Mouse (Mus musculus) intestine, embryonic 15.5 days (tissue): ENCODE data around the gene Cib1. TPM values are rescaled to one million over a fixed set of nuclear protein-coding genes. Genes with fewer than 3 reads are reported as not detected.

Source experiments
- ATAC-seq: fragments of 200-750 bp; cut with Nextera tagmentation; 2 replicates; pipeline ENCODE4 v1.8.0; 2017; ENCODE audit warnings: moderate TSS enrichment, moderate library complexity
- H3K27ac ChIP-seq: fragments of 300-500 bp; sonication (generic); 2 replicates; pipeline ENCODE4 v1.5.1; 2015; ENCODE audit warnings: mild to moderate bottlenecking, inconsistent platforms
- H3K27me3 ChIP-seq: fragments of 300-500 bp; sonication (generic); replicated peaks from 2 replicates; pipeline ENCODE4 v1.6.1; 2015; ENCODE audit warnings: inconsistent platforms
- H3K36me3 ChIP-seq: fragments of 300-500 bp; sonication (generic); 2 replicates; pipeline ENCODE4 v1.6.1; 2015; ENCODE audit warnings: inconsistent platforms
- H3K4me1 ChIP-seq: fragments of 300-500 bp; sonication (generic); replicated peaks from 2 replicates; pipeline ENCODE4 v1.6.1; 2015; ENCODE audit warnings: inconsistent platforms
- H3K4me2 ChIP-seq: fragments of 300-500 bp; sonication (generic); replicated peaks from 2 replicates; pipeline ENCODE4 v1.6.1; 2015; ENCODE audit warnings: mild to moderate bottlenecking, inconsistent platforms
- H3K4me3 ChIP-seq: fragments of 300-500 bp; sonication (generic); replicated peaks from 2 replicates; pipeline ENCODE4 v1.5.1; 2015; ENCODE audit warnings: inconsistent platforms
- H3K9ac ChIP-seq: fragments of 300-500 bp; sonication (generic); 2 replicates; pipeline ENCODE4 v1.6.1; 2015; ENCODE audit warnings: inconsistent platforms
- H3K9me3 ChIP-seq: fragments of 300-500 bp; sonication (generic); 2 replicates; pipeline ENCODE4 v1.6.1; 2016; ENCODE audit warnings: inconsistent platforms
- WGBS: fragments of 180-500 bp; shearing (Covaris S2); methylation state at CpG from one replicate; pipeline ENCODE4 v1.1.7; 2015; 5-methylcytosine and 5-hydroxymethylcytosine counted together
- polyA plus RNA-seq: library from polyadenylated mRNA; unstranded; fragments of >200 nt; fragmentation: Nextera tagmentation; extraction: Ambion mirVana; gene quantifications from 2 replicates; pipeline ENCODE4 v1.2.1, GENCODE M21; 2015

The Cib1 gene
- polyA plus RNA-seq, 1 experiment from 2014 or later: 199 TPM

GRCm38 (mm10) chr7:80199286-80199685, 33.3 kb downstream of the Cib1 start:
- H3K4me1 ChIP-seq: peaks cover 28% of the 10 kb centered on the region
- no peaks in the 10 kb centered on the region for H3K36me3 ChIP-seq
- H3K9ac ChIP-seq: peak overlapping the region; percentile 74
- no peaks in the 10 kb centered on the region for H3K9me3 ChIP-seq
- peak overlapping the region; percentile 81 for H3K4me2 ChIP-seq
- WGBS: 28% methylated on average over 6 of the region's 6 CpGs
- ATAC-seq: no peak
- no peaks in the 10 kb centered on the region for H3K27me3 ChIP-seq
- H3K27ac ChIP-seq: peak overlapping the region; percentile 95
- peak overlapping the region; percentile 66 for H3K4me3 ChIP-seq

GRCm38 (mm10) chr7:80198863-80199262, 33.8 kb downstream of the Cib1 start:
- peak; percentile 16 for ATAC-seq

GRCm38 (mm10) chr7:80197941-80198778, 34.5 kb downstream of the Cib1 start:
- ATAC-seq: peak; percentile 92
- H3K9ac ChIP-seq: peak overlapping the region; percentile 74
- under 1% methylated on average over 68 of the region's 74 CpGs for WGBS
- H3K4me1 ChIP-seq: peaks cover 28% of the 10 kb centered on the region
- peak overlapping the region; percentile 81 for H3K4me2 ChIP-seq
- peak overlapping the region; percentile 95 for H3K27ac ChIP-seq
- H3K27me3 ChIP-seq: no peaks in the 10 kb centered on the region
- peak overlapping the region; percentile 66 for H3K4me3 ChIP-seq
- H3K9me3 ChIP-seq: no peaks in the 10 kb centered on the region
- H3K36me3 ChIP-seq: no peaks in the 10 kb centered on the region

More at GRCm38 (mm10) chr7:80198863-80199262, 33.8 kb downstream of the Cib1 start:
- H3K9me3 ChIP-seq: no peaks in the 10 kb centered on the region
- peak overlapping the region; percentile 66 for H3K4me3 ChIP-seq
- H3K4me1 ChIP-seq: peaks cover 28% of the 10 kb centered on the region
- peak overlapping the region; percentile 74 for H3K9ac ChIP-seq
- peak overlapping the region; percentile 81 for H3K4me2 ChIP-seq
- peak overlapping the region; percentile 95 for H3K27ac ChIP-seq
- under 1% methylated on average over 11 of the region's 11 CpGs for WGBS
- no peaks in the 10 kb centered on the region for H3K36me3 ChIP-seq
- no peaks in the 10 kb centered on the region for H3K27me3 ChIP-seq

GRCm38 (mm10) chr7:80197371-80197770, 35.2 kb downstream of the Cib1 start:
- no peaks in the 10 kb centered on the region for H3K36me3 ChIP-seq
- peak overlapping the region; percentile 95 for H3K27ac ChIP-seq
- peak overlapping the region; percentile 81 for H3K4me2 ChIP-seq
- H3K9ac ChIP-seq: no peak overlapping the region
- no peak for ATAC-seq
- no peaks in the 10 kb centered on the region for H3K27me3 ChIP-seq
- peaks cover 32% of the 10 kb centered on the region for H3K4me1 ChIP-seq
- H3K9me3 ChIP-seq: no peaks in the 10 kb centered on the region
- 16% methylated on average over 4 of the region's 4 CpGs for WGBS
- no peak overlapping the region for H3K4me3 ChIP-seq

- Histone ChIP-seq H3K4me1 (peaks cover 36% of the 10 kb centered on the region), H3K27ac (no peak overlapping the region)
- 88% methylated on average over 10 of the region's 11 CpGs for WGBS
Measured at GRCm38 (mm10) chr7:80195576-80196263, 36.9 kb downstream of the Cib1 start.

GRCm38 (mm10) chr7:80195146-80195545, 37.5 kb downstream of the Cib1 start:
- Histone ChIP-seq H3K9ac (no peak overlapping the region), H3K9me3 (no peaks in the 10 kb centered on the region), H3K27ac (no peak overlapping the region), H3K4me1 (peaks cover 38% of the 10 kb centered on the region), H3K4me3 (no peak overlapping the region), H3K4me2 (no peak overlapping the region), H3K27me3 (no peaks in the 10 kb centered on the region), H3K36me3 (no peaks in the 10 kb centered on the region)
- 92% methylated on average over 5 of the region's 5 CpGs for WGBS
- no peak for ATAC-seq

More at GRCm38 (mm10) chr7:80195576-80196263, 36.9 kb downstream of the Cib1 start:
- Histone ChIP-seq H3K27me3 (no peaks in the 10 kb centered on the region), H3K9ac (no peak overlapping the region), H3K4me2 (no peak overlapping the region), H3K36me3 (no peaks in the 10 kb centered on the region), H3K9me3 (no peaks in the 10 kb centered on the region), H3K4me3 (no peak overlapping the region)
- no peak for ATAC-seq

GRCm38 (mm10) chr7:80193941-80194739, 38.5 kb downstream of the Cib1 start:
- 74% methylated on average over 13 of the region's 13 CpGs for WGBS
- Histone ChIP-seq H3K27me3 (no peaks in the 10 kb centered on the region), H3K9me3 (no peaks in the 10 kb centered on the region), H3K27ac (no peak overlapping the region), H3K4me1 (peaks cover 33% of the 10 kb centered on the region), H3K4me2 (no peak overlapping the region), H3K9ac (no peak overlapping the region), H3K36me3 (no peaks in the 10 kb centered on the region), H3K4me3 (no peak overlapping the region)
- no peak for ATAC-seq

- Histone ChIP-seq H3K4me2 (peak overlapping the region; percentile 67), H3K9ac (peak overlapping the region; percentile 48), H3K4me3 (peak overlapping the region; percentile 26), H3K4me1 (peaks cover 37% of the 10 kb centered on the region), H3K36me3 (no peaks in the 10 kb centered on the region), H3K27me3 (no peaks in the 10 kb centered on the region), H3K9me3 (no peaks in the 10 kb centered on the region), H3K27ac (peak overlapping the region; percentile 84)
- peak; percentile 92 for ATAC-seq
- WGBS: 10% methylated on average over 16 of the region's 16 CpGs
Measured at GRCm38 (mm10) chr7:80192226-80193061, 40.2 kb downstream of the Cib1 start.

- peak overlapping the region; percentile 84 for H3K27ac ChIP-seq
- no peaks in the 10 kb centered on the region for H3K27me3 ChIP-seq
- H3K4me3 ChIP-seq: no peak overlapping the region
- peaks cover 42% of the 10 kb centered on the region for H3K4me1 ChIP-seq
- H3K4me2 ChIP-seq: peak overlapping the region; percentile 67
- no peaks in the 10 kb centered on the region for H3K9me3 ChIP-seq
- peak; percentile 24 for ATAC-seq
- H3K36me3 ChIP-seq: no peaks in the 10 kb centered on the region
- peak overlapping the region; percentile 6; the same call in 1 of the 2 replicates for H3K9ac ChIP-seq
- WGBS: 42% methylated on average over 5 of the region's 5 CpGs
Measured at GRCm38 (mm10) chr7:80191455-80191854, 41.2 kb downstream of the Cib1 start.

- Histone ChIP-seq H3K9ac (no peak overlapping the region), H3K27ac (peak overlapping the region; percentile 23; the same call in 1 of the 2 replicates), H3K4me1 (peaks cover 52% of the 10 kb centered on the region), H3K27me3 (no peaks in the 10 kb centered on the region), H3K4me3 (no peak overlapping the region), H3K36me3 (no peaks in the 10 kb centered on the region), H3K9me3 (no peaks in the 10 kb centered on the region), H3K4me2 (no peak overlapping the region)
- WGBS: 48% methylated on average over 11 of the region's 11 CpGs
- no peak for ATAC-seq
Measured at GRCm38 (mm10) chr7:80189147-80189933, 43.3 kb downstream of the Cib1 start.
